Mouse (Mus musculus): Measurements from ENCODE around the gene Uspl1. TPM values are rescaled to one million over a fixed set of nuclear protein-coding genes. Genes with fewer than 3 reads are reported as not detected.

Gene Uspl1
- polyA plus RNA-seq, 2 experiments = 27.2 to 44.8 TPM

DNA sequence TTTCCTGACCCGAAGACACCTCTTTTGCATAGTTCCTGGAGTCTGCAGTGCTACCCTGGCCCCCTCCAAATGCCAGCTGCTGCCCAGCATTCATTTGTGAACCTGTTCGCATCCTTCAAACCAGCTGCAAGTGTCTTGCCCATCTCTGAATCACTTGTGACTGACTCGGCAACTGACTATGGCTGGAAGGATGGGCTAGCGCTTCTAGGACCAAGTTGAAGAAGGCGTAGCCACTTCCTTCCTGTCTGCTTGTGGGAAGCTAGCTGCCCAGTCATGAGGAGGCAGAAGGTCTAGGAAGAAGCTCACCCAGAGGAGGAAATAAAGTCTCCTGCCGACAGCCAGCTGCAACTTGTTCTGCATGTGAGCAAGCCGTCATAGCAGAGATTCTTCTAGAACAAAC lies 50.9 kb downstream of the Uspl1 start:
- ATAC-seq (ENCODE audit: low FRiP score, low read depth) = no peak
- Histone ChIP-seq H3K9me3 (ENCODE audit: control insufficient read depth, low read length) (peaks cover 4% of the 10 kb centered on the region; the same call in 1 of the 2 replicates), H3K9ac (ENCODE audit: low read depth, low read length, severe bottlenecking) (no peak overlapping the region), H3K4me1 (ENCODE audit: control insufficient read depth, insufficient read depth, low read length) (0 out of 2 replicates have a peak, but pooled peaks cover 3% of the 10 kb centered on the region), H3K4me3 (replicated peaks; ENCODE audit: low read length) (no peak overlapping the region), H3K27ac (replicated peaks; ENCODE audit: low read depth, low read length) (no peak overlapping the region), H3K27me3 (ENCODE audit: control insufficient read depth, insufficient read depth, low read length) (no peaks in the 10 kb centered on the region), H3K36me3 (ENCODE audit: control insufficient read depth, insufficient read depth, low read length) (no peaks in the 10 kb centered on the region), H3K4me2 (replicated peaks; ENCODE audit: low read depth, low read length, severe bottlenecking) (no peak overlapping the region)
- TF ChIP-seq POLR2A (IDR thresholded peaks at IDR 0.05; ENCODE audit: borderline replicate concordance, extremely low read depth, insufficient read depth, insufficient read length) = no peak
- DNase-seq (ENCODE audit: low spot score) = no peak
- WGBS = 87% methylated on average over 7 of the region's 7 CpGs

DNA sequence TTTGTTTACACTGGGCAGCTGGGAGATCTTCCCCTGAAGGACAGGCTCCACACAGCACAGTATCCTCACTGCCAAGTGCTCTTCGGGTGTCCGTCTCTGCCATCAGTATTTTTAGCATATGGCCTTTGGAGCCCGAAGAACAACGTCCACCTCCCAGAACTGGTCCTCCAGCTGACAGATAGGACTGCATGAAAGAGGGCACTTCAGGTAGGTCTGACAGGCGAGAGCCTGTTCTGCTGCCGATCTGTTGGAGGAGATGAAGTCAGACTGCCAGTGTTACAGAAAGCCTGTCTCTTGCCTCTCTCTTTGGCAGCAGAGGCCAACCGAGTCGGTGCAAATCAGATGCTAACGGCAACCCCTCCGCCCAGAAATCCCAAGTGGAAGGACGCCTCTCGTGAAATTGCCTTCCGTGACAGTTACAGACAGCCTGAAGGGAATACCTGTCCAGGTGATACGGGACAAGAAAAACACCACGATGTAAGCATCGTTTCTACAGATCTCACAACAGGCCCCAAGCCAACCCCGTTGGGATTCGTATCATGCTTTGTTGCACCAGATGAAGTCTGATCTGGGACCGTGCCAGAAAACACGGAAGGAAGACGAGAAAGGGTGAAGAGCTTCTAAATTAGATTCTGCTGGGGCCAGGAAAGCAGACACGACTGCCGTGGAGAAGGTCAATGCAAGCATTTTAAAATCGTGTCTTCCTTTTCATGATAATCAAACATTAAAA lies 53.2 kb downstream of the Uspl1 start:
- DNase-seq (ENCODE audit: low spot score) (no peak), ATAC-seq (ENCODE audit: low FRiP score, low read depth) (no peak)
- H3K27me3 ChIP-seq (ENCODE audit: control insufficient read depth, insufficient read depth, low read length) = no peaks in the 10 kb centered on the region

DNA sequence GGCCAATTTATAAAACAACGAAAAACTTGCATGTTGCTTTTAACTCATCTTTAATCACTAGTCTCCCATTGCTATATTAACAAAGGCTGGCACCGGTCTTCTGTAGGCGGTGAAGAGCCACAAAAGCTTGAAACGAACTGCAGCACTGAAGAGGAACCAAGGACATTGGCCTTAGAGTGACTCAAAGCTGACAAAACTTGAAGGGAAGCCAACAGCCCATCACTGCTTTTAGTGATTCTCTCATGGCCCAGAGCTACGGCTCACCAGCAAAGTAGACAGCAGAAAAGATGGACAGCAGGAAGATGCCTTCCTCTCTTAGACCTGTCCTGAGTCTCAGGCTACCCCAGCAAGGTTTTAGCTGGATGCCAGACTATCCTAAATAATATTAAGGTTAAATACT lies 58.3 kb downstream of the Uspl1 start:
- Histone ChIP-seq H3K27me3 (ENCODE audit: control insufficient read depth, insufficient read depth, low read length) (no peaks in the 10 kb centered on the region), H3K4me2 (replicated peaks; ENCODE audit: low read depth, low read length, severe bottlenecking) (no peak overlapping the region), H3K4me3 (replicated peaks; ENCODE audit: low read length) (no peak overlapping the region), H3K9ac (ENCODE audit: low read depth, low read length, severe bottlenecking) (no peak overlapping the region), H3K4me1 (ENCODE audit: control insufficient read depth, insufficient read depth, low read length) (peaks cover 8% of the 10 kb centered on the region), H3K27ac (replicated peaks; ENCODE audit: low read depth, low read length) (no peak overlapping the region), H3K36me3 (ENCODE audit: control insufficient read depth, insufficient read depth, low read length) (no peaks in the 10 kb centered on the region), H3K9me3 (ENCODE audit: control insufficient read depth, low read length) (no peaks in the 10 kb centered on the region; the same call in 1 of the 2 replicates)
- DNase-seq (ENCODE audit: low spot score) (no peak), ATAC-seq (ENCODE audit: low FRiP score, low read depth) (no peak)
- TF ChIP-seq POLR2A (IDR thresholded peaks at IDR 0.05; ENCODE audit: borderline replicate concordance, extremely low read depth, insufficient read depth, insufficient read length) = no peak
- WGBS = 92% methylated on average over 5 of the region's 5 CpGs

More for the DNA sequence above, 53.2 kb downstream of the Uspl1 start:
- no peak overlapping the region for H3K4me3 ChIP-seq (replicated peaks; ENCODE audit: low read length)
- H3K9ac ChIP-seq (ENCODE audit: low read depth, low read length, severe bottlenecking) = no peak overlapping the region
- H3K4me2 ChIP-seq (replicated peaks; ENCODE audit: low read depth, low read length, severe bottlenecking) = no peak overlapping the region
- no peak overlapping the region for H3K27ac ChIP-seq (replicated peaks; ENCODE audit: low read depth, low read length)
- no peak for TF ChIP-seq POLR2A (IDR thresholded peaks at IDR 0.05; ENCODE audit: borderline replicate concordance, extremely low read depth, insufficient read depth, insufficient read length)
- H3K9me3 ChIP-seq (ENCODE audit: control insufficient read depth, low read length) = no peaks in the 10 kb centered on the region; the same call in 1 of the 2 replicates
- H3K4me1 ChIP-seq (ENCODE audit: control insufficient read depth, insufficient read depth, low read length) = 0 out of 2 replicates have a peak, but pooled peaks cover 3% of the 10 kb centered on the region
- WGBS = 75% methylated on average over 24 of the region's 24 CpGs
- no peaks in the 10 kb centered on the region for H3K36me3 ChIP-seq (ENCODE audit: control insufficient read depth, insufficient read depth, low read length)

- no peak for TF ChIP-seq POLR2A (IDR thresholded peaks at IDR 0.05; ENCODE audit: borderline replicate concordance, extremely low read depth, insufficient read depth, insufficient read length)
- no peaks in the 10 kb centered on the region for H3K27me3 ChIP-seq (ENCODE audit: control insufficient read depth, insufficient read depth, low read length)
- H3K9ac ChIP-seq (ENCODE audit: low read depth, low read length, severe bottlenecking) = no peak overlapping the region
- H3K4me1 ChIP-seq (ENCODE audit: control insufficient read depth, insufficient read depth, low read length) = peaks cover 8% of the 10 kb centered on the region
- ATAC-seq (ENCODE audit: low FRiP score, low read depth) (no peak), DNase-seq (ENCODE audit: low spot score) (no peak)
- WGBS = 61% methylated on average over 4 of the region's 5 CpGs
- H3K4me3 ChIP-seq (replicated peaks; ENCODE audit: low read length) = no peak overlapping the region
- no peak overlapping the region for H3K27ac ChIP-seq (replicated peaks; ENCODE audit: low read depth, low read length)
- H3K9me3 ChIP-seq (ENCODE audit: control insufficient read depth, low read length) = no peaks in the 10 kb centered on the region; the same call in 1 of the 2 replicates
- H3K36me3 ChIP-seq (ENCODE audit: control insufficient read depth, insufficient read depth, low read length) = no peaks in the 10 kb centered on the region
- H3K4me2 ChIP-seq (replicated peaks; ENCODE audit: low read depth, low read length, severe bottlenecking) = no peak overlapping the region
These were observed 58.9 kb downstream of the Uspl1 start for GRCm38 (mm10) chr5:149243053-149243452.

DNA sequence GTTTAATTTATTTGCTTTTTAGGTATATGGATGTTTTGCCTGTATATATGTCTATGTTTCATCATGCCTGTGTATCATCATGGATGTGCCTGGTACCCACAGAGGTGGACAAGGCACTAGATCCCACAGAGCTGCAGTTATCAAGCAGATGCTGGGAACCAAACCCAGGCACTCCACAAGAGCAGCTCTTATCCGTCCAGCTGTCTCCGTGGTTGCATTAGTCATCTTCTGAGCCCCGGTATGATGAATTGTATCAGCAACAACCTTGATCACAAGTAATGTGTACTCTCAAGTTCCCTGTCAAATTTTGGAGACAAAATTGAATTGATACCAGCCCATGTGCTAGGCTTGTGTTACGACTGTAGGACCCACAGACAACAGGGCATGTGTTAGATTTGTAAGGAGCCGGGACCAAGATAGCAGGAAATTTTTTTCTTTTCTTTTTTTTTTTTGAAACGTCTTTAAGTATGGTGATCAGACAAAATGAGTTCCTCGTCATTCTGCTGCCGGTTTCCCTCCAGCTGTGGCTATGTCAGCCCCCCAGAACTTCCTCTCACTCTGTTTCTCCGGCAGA lies 61.3 kb downstream of the Uspl1 start:
- no peaks in the 10 kb centered on the region; the same call in 1 of the 2 replicates for H3K9me3 ChIP-seq (ENCODE audit: control insufficient read depth, low read length)
- WGBS = 46% methylated on average over 9 of the region's 9 CpGs

More for the DNA sequence above, 61.3 kb downstream of the Uspl1 start:
- Histone ChIP-seq H3K4me1 (ENCODE audit: control insufficient read depth, insufficient read depth, low read length) (peaks cover 8% of the 10 kb centered on the region), H3K27ac (replicated peaks; ENCODE audit: low read depth, low read length) (0 out of 2 replicates have a peak overlapping the region, but pooled peaks have one; percentile 55), H3K27me3 (ENCODE audit: control insufficient read depth, insufficient read depth, low read length) (no peaks in the 10 kb centered on the region), H3K9ac (ENCODE audit: low read depth, low read length, severe bottlenecking) (peak overlapping the region; percentile 40; the same call in 1 of the 2 replicates), H3K4me3 (replicated peaks; ENCODE audit: low read length) (peak overlapping the region; percentile 17), H3K4me2 (replicated peaks; ENCODE audit: low read depth, low read length, severe bottlenecking) (peak overlapping the region; percentile 42), H3K36me3 (ENCODE audit: control insufficient read depth, insufficient read depth, low read length) (no peaks in the 10 kb centered on the region)
- no peak for DNase-seq (ENCODE audit: low spot score)
- no peak for ATAC-seq (ENCODE audit: low FRiP score, low read depth)
- TF ChIP-seq POLR2A (IDR thresholded peaks at IDR 0.05; ENCODE audit: borderline replicate concordance, extremely low read depth, insufficient read depth, insufficient read length) = no peak

Data from limb, embryonic 14.5 days (tissue).